Mouse (Mus musculus) ES-Bruce4 (cell line): ENCODE results near the gene Zbtb45.

Experiments used
- CTCF ChIP-seq: IDR thresholded peaks from one replicate; pipeline ENCODE4 v1.8.1; 2011; ENCODE audit warnings: low read depth, low read length
- EP300 ChIP-seq: IDR thresholded peaks from 2 replicates; pipeline ENCODE4 v1.6.1; 2011; ENCODE audit warnings: low read depth, low read length; ENCODE audit not compliant: insufficient read depth
- POLR2A ChIP-seq: IDR thresholded peaks from one replicate; pipeline ENCODE4 v1.8.1; 2011; ENCODE audit warnings: low read length; ENCODE audit not compliant: insufficient read depth

- TF ChIP-seq CTCF, result no peak
- TF ChIP-seq EP300, result no peak
- no peak for TF ChIP-seq POLR2A
These were observed 27.0 kb upstream of the Zbtb45 start for GRCm38 (mm10) chr7:13036806-13037205.
